ENCODE assay signal across 7 mouse cellular contexts in the genomic region with DNA sequence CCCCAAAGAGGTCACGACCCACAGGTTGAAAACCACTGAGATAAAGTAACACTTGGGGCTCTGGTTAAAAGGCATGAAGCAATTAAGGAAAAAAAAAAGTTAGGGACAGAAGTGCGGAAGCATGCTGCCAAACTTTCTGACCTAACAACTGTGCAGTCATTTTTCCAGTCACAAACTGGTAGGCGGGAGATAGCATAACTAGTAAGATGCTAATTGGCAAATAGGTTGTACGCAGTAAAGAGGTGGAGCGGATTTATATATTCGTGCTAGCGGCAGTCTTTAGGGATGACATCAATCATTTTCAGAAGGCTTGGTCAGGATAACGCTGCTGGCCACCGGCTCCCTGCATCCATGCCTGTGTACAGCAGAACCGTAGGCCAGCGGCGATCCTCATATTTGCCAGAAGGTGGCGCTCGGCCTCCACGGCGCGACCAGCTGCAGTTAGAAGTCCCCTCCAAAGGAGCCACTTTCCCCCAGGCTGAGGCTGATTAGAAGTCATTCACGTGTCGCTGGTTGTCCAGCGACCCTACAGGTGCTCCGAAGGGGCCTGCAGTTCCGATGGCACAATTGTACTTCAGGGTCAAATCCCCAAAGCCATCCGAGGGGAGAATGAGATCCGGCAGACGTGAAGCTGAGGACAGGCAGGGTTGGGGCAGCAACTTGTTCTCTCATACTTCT. TPM values are rescaled to one million over a fixed set of nuclear protein-coding genes. Genes with fewer than 3 reads are reported as not detected.
DNase-seq lines count a peak whose midpoint lies in the region; ATAC-seq and TF ChIP-seq lines count a peak whose summit lies in the region.

No protein-coding gene starts in this region.

- no peaks in the 10 kb centered on the region for H3K27me3 ChIP-seq in embryonic facial prominence, embryonic 11.5 days (ENCODE audit: control insufficient read depth, insufficient read depth, low read length)
- H3K27me3 ChIP-seq in limb, embryonic 14.5 days (ENCODE audit: control insufficient read depth, insufficient read depth, low read length), result no peaks in the 10 kb centered on the region
- no peaks in the 10 kb centered on the region for H3K27me3 ChIP-seq in midbrain, postnatal 0 days (ENCODE audit: insufficient read depth, low read length)

- H3K36me3 ChIP-seq in embryonic facial prominence, embryonic 11.5 days (replicated peaks; ENCODE audit: control insufficient read depth, insufficient read depth, low read depth, low read length), result no peaks in the 10 kb centered on the region
- H3K36me3 ChIP-seq in limb, embryonic 14.5 days (ENCODE audit: control insufficient read depth, insufficient read depth, low read length), result no peaks in the 10 kb centered on the region
- no peaks in the 10 kb centered on the region for H3K36me3 ChIP-seq in midbrain, postnatal 0 days (ENCODE audit: insufficient read depth, low read length)

- H3K9me3 ChIP-seq in embryonic facial prominence, embryonic 11.5 days (replicated peaks; ENCODE audit: control insufficient read depth, low read length), result no peaks in the 10 kb centered on the region
- no peaks in the 10 kb centered on the region for H3K9me3 ChIP-seq in limb, embryonic 14.5 days (ENCODE audit: control insufficient read depth, low read length)
- no peaks in the 10 kb centered on the region for H3K9me3 ChIP-seq in midbrain, postnatal 0 days (ENCODE audit: low read length)

- peak; percentile 60 for ATAC-seq in embryonic facial prominence, embryonic 11.5 days (replicated peaks; ENCODE audit: insufficient number of reproducible peaks, low FRiP score, low TSS enrichment, low read depth)
- ATAC-seq in limb, embryonic 14.5 days (ENCODE audit: low FRiP score, low read depth), result peak; percentile 57
- ATAC-seq in midbrain, postnatal 0 days (ENCODE audit: low FRiP score), result peak; percentile 66

- H3K4me2 ChIP-seq in embryonic facial prominence, embryonic 11.5 days (ENCODE audit: low read depth, low read length), result peak overlapping the region; percentile 71
- peak overlapping the region; percentile 65 for H3K4me2 ChIP-seq in limb, embryonic 14.5 days (replicated peaks; ENCODE audit: low read depth, low read length, severe bottlenecking)
- H3K4me2 ChIP-seq in midbrain, postnatal 0 days (ENCODE audit: low read depth, low read length, poor library complexity, severe bottlenecking), result peak overlapping the region; percentile 79

- H3K9ac ChIP-seq in embryonic facial prominence, embryonic 11.5 days (replicated peaks; ENCODE audit: low read length), result no peak overlapping the region; the same call in 1 of the 2 replicates
- H3K9ac ChIP-seq in limb, embryonic 14.5 days (ENCODE audit: low read depth, low read length, severe bottlenecking), result peak overlapping the region; percentile 46; the same call in 1 of the 2 replicates
- H3K9ac ChIP-seq in midbrain, postnatal 0 days (replicated peaks; ENCODE audit: low read length, poor library complexity, severe bottlenecking), result peak overlapping the region; percentile 42

- no peak overlapping the region for H3K27ac ChIP-seq in embryonic facial prominence, embryonic 11.5 days (replicated peaks; ENCODE audit: low read depth, low read length)
- H3K27ac ChIP-seq in limb, embryonic 14.5 days (replicated peaks; ENCODE audit: low read depth, low read length), result no peak overlapping the region
- H3K27ac ChIP-seq in midbrain, postnatal 0 days (ENCODE audit: low read depth, low read length), result no peak overlapping the region

- TF ChIP-seq POLR2A in limb, embryonic 14.5 days (IDR thresholded peaks at IDR 0.05; ENCODE audit: borderline replicate concordance, extremely low read depth, insufficient read depth, insufficient read length), result no peak

- peak; percentile 95 for DNase-seq in adrenal gland, postnatal 10 days
- DNase-seq in embryonic facial prominence, embryonic 11.5 days (ENCODE audit: low spot score), result peak; percentile 91
- peak; percentile 85 for DNase-seq in heart, adult 8-10 months (ENCODE audit: low spot score)
- DNase-seq in kidney, adult 8-10 months, result peak; percentile 86 to 94
- DNase-seq in limb, embryonic 14.5 days (ENCODE audit: low spot score), result peak; percentile 83
- peak; percentile 87 for DNase-seq in midbrain, postnatal 0 days (ENCODE audit: low spot score)
- DNase-seq in spleen, postnatal 14 days (ENCODE audit: low spot score in 2 of 2), result peak; percentile 63 to 77

- WGBS in embryonic facial prominence, embryonic 11.5 days, result 7% methylated on average over 25 of the region's 25 CpGs
- WGBS in limb, embryonic 14.5 days, result 7% methylated on average over 25 of the region's 25 CpGs
- 8% methylated on average over 25 of the region's 25 CpGs for WGBS in midbrain, postnatal 0 days

- peak; percentile 99 for TF ChIP-seq CTCF in midbrain, postnatal 0 days (IDR thresholded peaks at IDR 0.05)

- H3K4me1 ChIP-seq in embryonic facial prominence, embryonic 11.5 days (ENCODE audit: control insufficient read depth, insufficient read depth, low read length), result no peaks in the 10 kb centered on the region; the same call in 1 of the 2 replicates
- peaks cover 20% of the 10 kb centered on the region for H3K4me1 ChIP-seq in limb, embryonic 14.5 days (ENCODE audit: control insufficient read depth, insufficient read depth, low read length)
- peaks cover 1% of the 10 kb centered on the region; the same call in 1 of the 2 replicates for H3K4me1 ChIP-seq in midbrain, postnatal 0 days (ENCODE audit: insufficient read depth, low read length)

- H3K4me3 ChIP-seq in embryonic facial prominence, embryonic 11.5 days (ENCODE audit: low read depth, low read length), result peak overlapping the region; percentile 41
- peak overlapping the region; percentile 40 for H3K4me3 ChIP-seq in limb, embryonic 14.5 days (replicated peaks; ENCODE audit: low read length)
- peak overlapping the region; percentile 34 for H3K4me3 ChIP-seq in midbrain, postnatal 0 days (ENCODE audit: low read depth, low read length)

RNA-seq across cellular contexts. Expression of a gene that starts 4.8 kb away (rescaled TPM):
- 100 to 1,000 TPM; 295 to 323 TPM for total RNA-seq in adrenal gland, postnatal 10 days (2021)
- 583 and 606 TPM in 2 replicates for polyA plus RNA-seq in embryonic facial prominence, embryonic 11.5 days (2014; fragmentation: Nextera tagmentation; extraction: Ambion mirVana)
- 10 to 100 TPM; 12.0 to 15.8 (median 13.6) TPM for total RNA-seq in heart, adult 8-10 months (2022)
- 162 and 165 TPM in 2 replicates for polyA plus RNA-seq in limb, embryonic 14.5 days (2012; rRNA removed)
- 317 and 350 TPM in 2 replicates for polyA plus RNA-seq in limb, embryonic 14.5 days (2014; fragmentation: Nextera tagmentation; extraction: Ambion mirVana)
- total RNA-seq in midbrain, postnatal 0 days (2014; rRNA removed), result 113 and 146 TPM in 2 replicates
- 200 and 208 TPM in 2 replicates for polyA plus RNA-seq in midbrain, postnatal 0 days (2015; fragmentation: Nextera tagmentation; extraction: Ambion mirVana)
